Mouse (Mus musculus) erythroblast, embryonic 14.5 days (primary cell): ENCODE measurements around the gene Rpl36-ps4. TPM values are rescaled to one million over a fixed set of nuclear protein-coding genes. Genes with fewer than 3 reads are reported as not detected.

Experiments
- H3K27me3 ChIP-seq: 2 replicates; pipeline ENCODE4 v1.6.1; 2012; ENCODE audit warnings: inconsistent platforms; ENCODE audit not compliant: control insufficient read depth
- H3K36me3 ChIP-seq: 2 replicates; pipeline ENCODE4 v1.6.1; 2012; ENCODE audit warnings: mild to moderate bottlenecking, inconsistent platforms; ENCODE audit not compliant: control insufficient read depth
- H3K4me1 ChIP-seq: 2 replicates; pipeline ENCODE4 v1.6.1; 2012; ENCODE audit warnings: inconsistent platforms; ENCODE audit not compliant: control insufficient read depth
- H3K4me3 ChIP-seq: replicated peaks from 2 replicates; pipeline ENCODE3; 2012; ENCODE audit warnings: moderate library complexity, mild to moderate bottlenecking, inconsistent platforms
- H3K9me3 ChIP-seq: 2 replicates; pipeline ENCODE4 v1.6.1; 2012; ENCODE audit warnings: low read length, inconsistent platforms, mixed read lengths; ENCODE audit not compliant: control insufficient read depth
- GATA1 ChIP-seq: IDR thresholded peaks from 2 replicates; pipeline ENCODE4 v1.6.1; 2012; ENCODE audit warnings: low read length, inconsistent platforms, mixed read lengths
- TAL1 ChIP-seq: IDR thresholded peaks from 3 replicates; pipeline ENCODE4 v1.6.1; 2012; ENCODE audit warnings: low read length, inconsistent platforms, mixed read lengths
- polyA plus RNA-seq: library from polyadenylated mRNA; stranded (reverse); fragments of >175 nt; gene quantifications from 2 replicates; pipeline ENCODE4 v1.2.3, GENCODE M21; 2012

The Rpl36-ps4 gene
- polyA plus RNA-seq, 1 experiment = not detected

GRCm38 (mm10) chr17:87878556-87879483 lies 42.0 kb upstream of the Rpl36-ps4 start:
- Histone ChIP-seq H3K4me3 (no peak overlapping the region), H3K36me3 (no peaks in the 10 kb centered on the region), H3K4me1 (no peaks in the 10 kb centered on the region), H3K9me3 (no peaks in the 10 kb centered on the region), H3K27me3 (no peaks in the 10 kb centered on the region)
- TF ChIP-seq GATA1 = no peak

- Histone ChIP-seq H3K36me3 (no peaks in the 10 kb centered on the region), H3K27me3 (no peaks in the 10 kb centered on the region)
- no peak for TF ChIP-seq GATA1
- TF ChIP-seq TAL1 = no peak
These were observed 41.1 kb upstream of the Rpl36-ps4 start for GRCm38 (mm10) chr17:87879484-87880225.

DNA sequence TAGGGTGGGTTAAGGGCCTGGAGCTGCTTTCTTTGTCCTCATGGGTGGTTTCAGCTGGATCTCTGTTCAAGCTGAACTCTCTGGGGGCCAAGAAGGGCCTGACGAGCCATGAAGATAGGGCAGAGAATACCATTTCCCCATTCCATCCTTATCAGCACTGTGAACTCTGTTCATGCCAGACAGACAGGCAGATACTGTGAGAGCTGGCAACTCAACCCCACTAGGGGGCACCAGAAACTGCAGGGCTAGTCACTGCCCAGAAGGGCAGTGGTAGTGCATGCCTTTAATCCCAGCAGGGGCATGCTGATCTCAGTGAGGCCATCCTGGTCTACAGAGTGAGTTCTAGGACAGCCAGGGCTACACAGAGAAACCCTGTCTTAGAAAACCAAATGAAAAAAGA lies 38.2 kb upstream of the Rpl36-ps4 start:
- Histone ChIP-seq H3K4me3 (no peak overlapping the region), H3K9me3 (no peaks in the 10 kb centered on the region), H3K36me3 (no peaks in the 10 kb centered on the region), H3K4me1 (no peaks in the 10 kb centered on the region), H3K27me3 (no peaks in the 10 kb centered on the region)
- TF ChIP-seq TAL1 = no peak
- no peak for TF ChIP-seq GATA1

More at GRCm38 (mm10) chr17:87879484-87880225, 41.1 kb upstream of the Rpl36-ps4 start:
- Histone ChIP-seq H3K4me3 (no peak overlapping the region), H3K9me3 (no peaks in the 10 kb centered on the region), H3K4me1 (no peaks in the 10 kb centered on the region)

GRCm38 (mm10) chr17:87897175-87897574 lies 23.6 kb upstream of the Rpl36-ps4 start:
- TF ChIP-seq GATA1 (no peak), TAL1 (no peak)
- H3K4me3 ChIP-seq = no peak overlapping the region
- H3K9me3 ChIP-seq = peaks cover 24% of the 10 kb centered on the region
- H3K36me3 ChIP-seq = no peaks in the 10 kb centered on the region
- H3K4me1 ChIP-seq = no peaks in the 10 kb centered on the region
- no peaks in the 10 kb centered on the region for H3K27me3 ChIP-seq

GRCm38 (mm10) chr17:87900677-87901076 lies 20.1 kb upstream of the Rpl36-ps4 start:
- Histone ChIP-seq H3K27me3 (no peaks in the 10 kb centered on the region), H3K36me3 (no peaks in the 10 kb centered on the region), H3K9me3 (peaks cover 16% of the 10 kb centered on the region), H3K4me1 (no peaks in the 10 kb centered on the region), H3K4me3 (no peak overlapping the region)
- TF ChIP-seq GATA1 (no peak), TAL1 (no peak)

DNA sequence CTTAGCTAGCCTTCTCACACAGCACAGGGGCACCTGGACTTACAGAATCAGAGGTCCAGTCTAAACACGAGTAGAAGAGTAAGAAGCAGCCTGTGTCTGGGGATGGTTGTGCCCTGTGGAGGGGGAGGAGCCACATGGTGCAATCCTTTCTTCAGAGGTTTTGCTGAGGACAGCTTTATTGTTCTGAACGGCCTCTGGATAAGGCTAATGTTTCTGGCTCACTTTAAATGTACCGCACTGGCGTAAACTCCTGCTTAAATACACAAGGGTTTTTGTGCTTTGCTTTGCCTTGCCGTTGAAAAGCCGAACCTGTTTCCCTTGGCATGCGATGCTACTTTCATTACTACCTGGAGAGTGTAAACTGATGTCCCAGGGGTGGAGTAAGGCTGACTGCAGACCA lies 19.6 kb upstream of the Rpl36-ps4 start:
- TF ChIP-seq TAL1 (no peak), GATA1 (no peak)
- Histone ChIP-seq H3K36me3 (no peaks in the 10 kb centered on the region), H3K4me1 (no peaks in the 10 kb centered on the region), H3K4me3 (no peak overlapping the region), H3K9me3 (peaks cover 15% of the 10 kb centered on the region), H3K27me3 (no peaks in the 10 kb centered on the region)

DNA sequence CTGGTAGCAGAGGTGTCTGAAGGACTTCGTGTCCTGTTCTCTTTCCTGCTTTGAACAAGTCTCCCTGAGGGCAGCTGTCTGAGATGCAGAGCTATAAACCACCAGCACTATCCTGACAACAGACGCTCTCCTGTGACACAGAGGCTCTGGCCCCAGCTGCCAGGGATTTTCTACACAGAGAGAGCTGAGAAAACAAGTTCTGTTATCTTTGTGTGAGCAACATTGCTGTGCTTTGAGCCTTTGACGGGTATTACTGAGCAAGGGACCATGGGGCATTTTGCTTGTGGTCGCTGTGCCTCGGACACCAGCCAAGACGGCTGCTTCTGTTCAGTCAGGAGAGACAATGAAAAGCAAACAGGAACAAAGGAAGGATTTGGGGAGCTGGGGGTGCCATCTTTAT lies 17.6 kb upstream of the Rpl36-ps4 start:
- Histone ChIP-seq H3K27me3 (no peaks in the 10 kb centered on the region), H3K36me3 (no peaks in the 10 kb centered on the region), H3K4me1 (no peaks in the 10 kb centered on the region), H3K9me3 (peaks cover 7% of the 10 kb centered on the region; the same call in 1 of the 2 replicates), H3K4me3 (no peak overlapping the region)
- TF ChIP-seq GATA1 (no peak), TAL1 (no peak)

DNA sequence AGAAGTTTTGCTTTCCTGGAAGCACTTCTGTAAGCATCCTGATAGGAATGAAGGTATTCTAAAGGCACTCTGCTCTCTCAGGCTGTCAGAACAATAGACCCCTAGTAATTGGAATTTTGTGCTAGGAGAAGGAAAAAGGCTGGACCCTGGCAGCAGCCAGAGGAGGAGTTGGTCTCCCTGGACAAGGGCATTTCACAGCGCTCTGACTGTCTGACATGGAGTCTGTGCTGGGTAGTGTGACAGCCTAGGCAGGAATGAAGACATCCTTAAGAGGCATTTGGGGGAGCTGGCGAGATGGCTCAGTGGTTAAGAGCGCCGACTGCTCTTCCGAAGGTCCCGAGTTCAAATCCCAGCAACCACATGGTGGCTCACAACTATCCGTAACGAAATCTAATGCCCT lies 17.1 kb upstream of the Rpl36-ps4 start:
- no peaks in the 10 kb centered on the region for H3K4me1 ChIP-seq
- no peak overlapping the region for H3K4me3 ChIP-seq
- no peaks in the 10 kb centered on the region for H3K36me3 ChIP-seq
- H3K9me3 ChIP-seq = peaks cover 7% of the 10 kb centered on the region; the same call in 1 of the 2 replicates
- no peak for TF ChIP-seq TAL1
- TF ChIP-seq GATA1 = no peak
- H3K27me3 ChIP-seq = no peaks in the 10 kb centered on the region

- no peak overlapping the region for H3K4me3 ChIP-seq
- H3K4me1 ChIP-seq = no peaks in the 10 kb centered on the region
- H3K27me3 ChIP-seq = no peaks in the 10 kb centered on the region
- no peaks in the 10 kb centered on the region for H3K36me3 ChIP-seq
- peaks cover 7% of the 10 kb centered on the region; the same call in 1 of the 2 replicates for H3K9me3 ChIP-seq
- TF ChIP-seq GATA1 = no peak
These were observed 5.4 kb upstream of the Rpl36-ps4 start for GRCm38 (mm10) chr17:87915386-87915785.
